Mouse (Mus musculus) cerebellum, adult 2 months (tissue): ENCODE data around the gene Fstl4. TPM values are rescaled to one million over a fixed set of nuclear protein-coding genes. Genes with fewer than 3 reads are reported as not detected.
A peak's percentile ranks its signal among the peaks of the same experiment; 100 is the strongest.
"Not testable (repeated sequence)": the region's sequence is repeated elsewhere in the genome, so short reads cannot be mapped to it uniquely, and the experiment has no call there.

Source experiments
- DNase-seq, 2 experiments: peaks; one replicate each; pipeline ENCODE4 v3.0.0; 2021
- H3K27ac ChIP-seq: fragments of 200-500 bp; 2 replicates; pipeline ENCODE4 v1.5.1; 2012; ENCODE audit warnings: low read length, control low read depth, inconsistent platforms; ENCODE audit not compliant: insufficient read depth
- H3K27me3 ChIP-seq: fragments of 200-500 bp; 2 replicates; pipeline ENCODE4 v1.6.1; 2012; ENCODE audit warnings: inconsistent platforms, mild to moderate bottlenecking, low read length, moderate library complexity; ENCODE audit not compliant: control insufficient read depth, insufficient read depth
- H3K4me1 ChIP-seq: fragments of 200-500 bp; 2 replicates; pipeline ENCODE4 v1.6.1; 2011; ENCODE audit warnings: low read length; ENCODE audit not compliant: control insufficient read depth, insufficient read depth
- H3K4me3 ChIP-seq: fragments of 200-500 bp; replicated peaks from 2 replicates; pipeline ENCODE3; 2011; ENCODE audit warnings: mild to moderate bottlenecking, low read depth, low read length, control low read depth; ENCODE audit not compliant: insufficient read depth
- CTCF ChIP-seq: fragments of 200-500 bp; IDR thresholded peaks from 2 replicates; pipeline ENCODE4 v1.5.1; 2011; ENCODE audit warnings: low read depth, mild to moderate bottlenecking, control low read depth, low read length, moderate library complexity, borderline replicate concordance; ENCODE audit not compliant: insufficient read depth
- POLR2A ChIP-seq: fragments of 200-500 bp; IDR thresholded peaks from 2 replicates; pipeline ENCODE4 v1.6.1; 2011; ENCODE audit warnings: low read length, control low read depth, borderline replicate concordance; ENCODE audit not compliant: insufficient read depth
- WGBS: fragments of 180-500 bp; shearing (Covaris S2); methylation state at CpG from one replicate; pipeline ENCODE4 v1.1.7; 2018; 5-methylcytosine and 5-hydroxymethylcytosine counted together
- polyA plus RNA-seq: library from polyadenylated mRNA; depleted of rRNA; stranded (reverse); fragments of >200 nt; gene quantifications from 2 replicates; pipeline ENCODE4 v1.2.3, GENCODE M21; 2012

The Fstl4 gene
- polyA plus RNA-seq, 1 experiment = 4.1 TPM

DNA sequence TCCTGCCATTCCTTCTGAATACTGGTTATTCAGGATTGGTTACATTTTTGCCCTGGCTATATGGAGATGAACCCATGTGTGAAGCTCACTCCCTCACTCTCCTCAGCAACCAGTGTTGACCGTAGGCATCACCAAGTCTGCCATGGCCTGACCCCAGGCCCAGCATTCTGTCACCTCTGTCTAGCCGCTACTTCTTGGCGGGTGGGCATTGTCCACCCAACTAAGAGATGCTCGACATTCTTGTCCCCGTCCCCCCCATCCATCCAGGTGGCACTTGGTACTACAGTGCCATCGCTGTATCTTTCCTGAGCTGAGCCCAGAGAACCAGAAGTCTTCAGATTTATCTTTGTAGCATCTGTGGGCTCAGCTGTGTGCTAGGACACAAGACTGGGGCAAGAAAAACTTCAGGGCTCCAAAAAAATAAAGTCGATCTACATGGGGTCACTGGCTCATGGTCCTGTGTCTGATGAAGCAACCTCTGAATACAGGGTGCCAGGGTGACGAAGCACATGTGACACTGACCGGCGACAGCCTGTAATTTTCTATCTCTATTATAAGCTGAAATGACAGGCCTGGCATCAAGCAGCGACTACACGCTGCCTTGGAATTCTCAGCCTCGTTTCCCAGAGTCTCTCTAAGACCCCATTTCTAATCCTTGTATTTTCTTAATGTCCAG is 417.9 kb downstream of the Fstl4 start:
- WGBS = 44% methylated on average over 13 of the region's 13 CpGs
- Histone ChIP-seq H3K4me3 (no peak overlapping the region), H3K27me3 (no peaks in the 10 kb centered on the region), H3K4me1 (no peaks in the 10 kb centered on the region), H3K27ac (no peak overlapping the region)
- no peak for DNase-seq
- TF ChIP-seq POLR2A (no peak), CTCF (no peak)

DNA sequence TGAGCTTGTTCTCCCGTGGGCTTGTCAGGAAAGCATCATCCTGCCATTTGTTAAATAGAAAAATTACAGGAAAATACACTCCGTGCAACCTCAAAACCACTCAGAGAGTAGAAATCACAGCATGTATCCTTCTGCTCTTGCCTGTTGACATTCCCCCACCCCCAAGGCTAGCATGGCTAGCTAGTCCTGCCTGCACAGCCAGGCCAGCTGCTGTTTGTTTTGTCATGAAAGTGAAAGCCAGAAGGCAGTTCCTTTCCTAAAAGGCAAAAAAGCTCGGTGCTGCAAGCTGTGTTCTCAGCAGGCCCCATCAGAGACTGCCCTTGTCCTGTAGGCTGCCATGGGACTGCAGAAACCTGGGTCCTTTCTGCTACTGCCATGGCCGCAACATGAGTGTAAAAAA is 418.4 kb downstream of the Fstl4 start:
- Histone ChIP-seq H3K27ac (no peak overlapping the region), H3K4me3 (no peak overlapping the region), H3K4me1 (no peaks in the 10 kb centered on the region), H3K27me3 (no peaks in the 10 kb centered on the region)
- no peak for DNase-seq
- 32% methylated on average over 4 of the region's 4 CpGs for whole genome bisulfite sequencing
- TF ChIP-seq CTCF = no peak
- no peak for TF ChIP-seq POLR2A

GRCm38 (mm10) chr11:53184046-53184445 is 419.6 kb downstream of the Fstl4 start:
- H3K4me1 ChIP-seq = no peaks in the 10 kb centered on the region
- DNase-seq = no peak
- WGBS = 94% methylated on average over 7 of the region's 7 CpGs
- no peak overlapping the region for H3K27ac ChIP-seq
- TF ChIP-seq POLR2A (no peak), CTCF (no peak)
- H3K27me3 ChIP-seq = no peaks in the 10 kb centered on the region
- no peak overlapping the region for H3K4me3 ChIP-seq

- WGBS = 85% methylated on average over 5 of the region's 5 CpGs
- no peak for DNase-seq
- no peak for TF ChIP-seq POLR2A
- no peak for TF ChIP-seq CTCF
Measured at GRCm38 (mm10) chr11:53184698-53185097, 420.3 kb downstream of the Fstl4 start.

DNA sequence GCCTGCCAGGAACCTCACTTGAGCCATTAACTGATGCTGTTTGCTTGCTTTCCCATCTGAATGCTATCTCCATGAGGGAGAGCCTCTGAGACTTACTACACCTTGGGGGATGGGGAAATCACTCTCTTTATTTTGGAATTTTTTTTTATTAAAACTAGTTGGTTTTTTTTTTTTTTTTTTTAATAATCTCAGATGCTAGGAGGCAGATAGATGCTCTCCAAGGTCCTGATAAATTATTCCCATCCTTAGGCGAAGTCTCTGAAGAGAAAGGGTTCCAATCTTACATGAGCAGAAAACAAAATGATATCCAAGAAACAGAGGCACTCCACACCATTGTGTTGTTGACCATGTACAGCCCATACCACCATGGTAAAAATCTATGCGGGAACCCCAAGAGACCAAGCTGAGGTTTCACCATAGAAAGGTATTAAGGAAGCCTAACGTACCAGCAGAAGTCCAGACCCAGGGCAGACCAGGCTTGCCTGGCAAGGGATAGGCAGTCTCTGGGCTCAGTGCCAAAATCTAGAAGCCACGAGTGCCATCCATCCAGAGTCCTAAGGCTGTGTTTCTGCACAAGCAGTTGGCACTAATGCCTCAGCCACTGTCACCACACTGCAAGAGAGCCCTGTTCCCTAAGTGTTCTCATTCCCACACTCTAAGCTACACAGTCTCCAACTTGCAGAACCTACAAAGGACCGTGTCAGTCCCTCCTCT is 423.1 kb downstream of the Fstl4 start:
- no peak overlapping the region for H3K4me3 ChIP-seq
- H3K27ac ChIP-seq = no peak overlapping the region
- H3K4me1 ChIP-seq = no peaks in the 10 kb centered on the region
- WGBS = 48% methylated on average over 5 of the region's 5 CpGs
- peak; percentile 19 to 41 for DNase-seq
- TF ChIP-seq CTCF = no peak
- H3K27me3 ChIP-seq = no peaks in the 10 kb centered on the region

More at GRCm38 (mm10) chr11:53184698-53185097, 420.3 kb downstream of the Fstl4 start:
- H3K4me3 ChIP-seq = no peak overlapping the region
- H3K27me3 ChIP-seq = no peaks in the 10 kb centered on the region
- H3K27ac ChIP-seq = no peak overlapping the region
- H3K4me1 ChIP-seq = no peaks in the 10 kb centered on the region

DNA sequence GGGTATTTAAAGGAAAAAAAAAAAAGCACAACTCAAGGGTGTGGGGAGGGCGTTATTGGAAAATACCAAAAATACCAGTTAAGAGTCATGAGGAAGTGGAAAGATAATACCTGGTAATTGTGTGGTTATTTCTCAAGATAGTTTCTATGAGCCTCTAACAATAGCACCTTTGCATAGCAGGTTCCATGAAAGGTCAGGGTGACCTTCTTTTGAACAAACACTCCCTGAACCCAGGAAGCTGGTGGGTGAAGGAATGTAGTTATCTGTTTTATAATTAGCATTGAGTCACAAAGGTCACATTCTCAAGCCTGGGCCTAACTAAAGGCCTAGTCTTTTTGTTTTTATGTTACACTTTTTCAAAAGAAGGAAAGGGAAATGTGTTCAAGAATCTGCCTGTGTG is 432.1 kb downstream of the Fstl4 start:
- H3K27ac ChIP-seq, H3K4me3 ChIP-seq, H3K4me1 ChIP-seq, DNase-seq, H3K27me3 ChIP-seq: not testable (repeated sequence)
- WGBS = 90% methylated on average over 1 of the region's 1 CpGs

DNA sequence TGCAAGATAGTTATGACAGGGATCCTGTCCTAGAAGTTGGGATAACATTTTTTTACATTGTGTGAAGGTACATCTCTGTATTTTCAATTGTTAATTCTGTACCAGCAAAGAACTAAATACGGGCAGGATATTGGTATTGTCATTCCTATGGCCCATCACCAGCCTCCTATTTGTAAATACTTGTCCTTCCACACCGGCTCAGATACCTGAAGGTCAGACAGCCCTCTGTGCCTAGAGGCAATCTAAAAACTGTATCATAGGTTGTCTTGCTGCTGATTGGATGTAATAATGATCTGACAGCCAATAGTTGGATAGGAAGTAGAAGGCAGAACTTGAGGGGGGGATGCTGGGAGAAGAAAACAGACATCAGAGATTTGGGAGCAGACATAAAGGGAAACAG is 432.7 kb downstream of the Fstl4 start:
- no peak for DNase-seq
- no peaks in the 10 kb centered on the region for H3K4me1 ChIP-seq
- 93% methylated on average over 2 of the region's 2 CpGs for WGBS
- no peak overlapping the region for H3K27ac ChIP-seq
- H3K27me3 ChIP-seq = no peaks in the 10 kb centered on the region
- no peak for TF ChIP-seq CTCF
- no peak for TF ChIP-seq POLR2A
- no peak overlapping the region for H3K4me3 ChIP-seq

DNA sequence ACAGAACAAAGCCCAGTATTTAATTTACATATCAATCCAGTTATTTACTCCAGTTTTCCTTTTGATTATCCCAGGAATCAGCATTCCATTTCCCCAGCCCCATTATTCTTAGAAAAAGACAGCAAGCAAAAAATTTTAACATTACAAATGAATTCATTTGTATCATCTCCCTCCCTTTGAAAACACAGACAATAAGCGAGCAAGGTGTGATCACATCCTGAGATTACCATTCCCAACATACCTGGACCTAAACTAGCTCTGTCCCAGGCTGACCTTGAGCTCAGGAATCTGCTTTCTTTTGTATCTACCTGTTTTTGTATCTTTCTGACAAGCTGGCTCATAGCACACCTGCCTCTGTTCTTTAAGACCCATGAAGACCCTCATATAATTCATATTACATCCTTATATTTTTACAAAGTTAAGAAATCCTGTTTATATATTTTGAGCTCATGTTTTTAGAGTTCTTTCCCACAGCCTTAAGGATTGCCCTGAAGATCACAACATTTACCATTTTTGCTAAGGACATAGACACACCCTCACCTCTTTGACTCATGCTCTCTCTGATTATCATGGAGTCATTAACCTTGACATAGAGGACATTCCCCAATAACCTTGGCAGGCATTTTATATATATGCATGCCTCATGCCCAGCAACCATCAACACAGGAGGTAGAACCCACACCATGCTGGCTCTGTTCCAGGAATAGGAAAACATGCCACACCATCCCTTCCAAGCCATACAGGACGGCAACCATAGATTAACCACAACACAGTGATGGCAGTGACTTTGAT is 438.2 kb downstream of the Fstl4 start:
- no peak overlapping the region for H3K4me3 ChIP-seq
- DNase-seq = no peak
- no peak for TF ChIP-seq POLR2A
- no peak for TF ChIP-seq CTCF
- no peaks in the 10 kb centered on the region for H3K4me1 ChIP-seq
- H3K27ac ChIP-seq = no peak overlapping the region
- H3K27me3 ChIP-seq = no peaks in the 10 kb centered on the region
- 63% methylated on average over 2 of the region's 2 CpGs for WGBS
